Mouse (Mus musculus) heart, postnatal 36 days (tissue): ENCODE measurements around the gene Kcnj8. TPM values are rescaled to one million over a fixed set of nuclear protein-coding genes. Genes with fewer than 3 reads are reported as not detected.
"Not testable (repeated sequence)": the region's sequence is repeated elsewhere in the genome, so short reads cannot be mapped to it uniquely, and the experiment has no call there.

ENCODE experiments used
- DNase-seq, 2 experiments: peaks; one replicate each; pipeline ENCODE4 v3.0.0; 2021 to 2022
- intact Hi-C: fragments of 180-260 bp; cut with DNase I; formaldehyde crosslinking; loops from one replicate; pipeline ENCODE4 v1.15.1; 2025
- total RNA-seq, 2 experiments: library from RNA; stranded (reverse); gene quantifications; 2 replicates each; pipeline ENCODE4 v1.2.3; 2021

The Kcnj8 gene
- total RNA-seq, 2 experiments from 2014 or later = 28.3 to 31.3 TPM

- intact Hi-C loops = no loop called here
- peak in 1 of 2 experiments; percentile 24 for DNase-seq
These were observed 19.9 kb downstream of the Kcnj8 start for GRCm38 (mm10) chr6:142551482-142551881.

- DNase-seq = no peak
- intact Hi-C loops = no loop called here
These were observed 20.5 kb downstream of the Kcnj8 start for GRCm38 (mm10) chr6:142550871-142551270.

GRCm38 (mm10) chr6:142548377-142548776 lies 23.0 kb downstream of the Kcnj8 start:
- intact Hi-C loops = no loop called here
- no peak for DNase-seq

- intact Hi-C loops = no loop called here
- no peak for DNase-seq
These were observed 26.3 kb downstream of the Kcnj8 start for GRCm38 (mm10) chr6:142545132-142545531.

GRCm38 (mm10) chr6:142543648-142544047 lies 27.8 kb downstream of the Kcnj8 start:
- DNase-seq = no peak
- intact Hi-C loops = no loop called here

- no peak for DNase-seq
- intact Hi-C loops = no loop called here
These were observed 28.6 kb downstream of the Kcnj8 start for GRCm38 (mm10) chr6:142542800-142543175.

- no peak for DNase-seq
- intact Hi-C loops = no loop called here
These were observed 29.2 kb downstream of the Kcnj8 start for GRCm38 (mm10) chr6:142542082-142542799.

- DNase-seq = no peak
- intact Hi-C loops = no loop called here
These were observed 30.8 kb downstream of the Kcnj8 start for GRCm38 (mm10) chr6:142540561-142541160.

GRCm38 (mm10) chr6:142540131-142540530 lies 31.3 kb downstream of the Kcnj8 start:
- intact Hi-C loops = no loop called here
- DNase-seq = no peak

- DNase-seq = peak; percentile 49 to 52
- intact Hi-C loops = no loop called here
These were observed 32.9 kb downstream of the Kcnj8 start for GRCm38 (mm10) chr6:142538503-142538902.

- DNase-seq = no peak
- intact Hi-C loops = loop anchor here (5.0 kb wide), 1 partner anchor 34 kb away; no protein-coding TSS in a partner anchor
These were observed 38.0 kb downstream of the Kcnj8 start for GRCm38 (mm10) chr6:142533412-142533811.

- no peak for DNase-seq
- intact Hi-C loops = loop anchor here (5.0 kb wide), 1 partner anchor 35 kb away; no protein-coding TSS in a partner anchor
These were observed 38.7 kb downstream of the Kcnj8 start for GRCm38 (mm10) chr6:142532686-142533085.

- intact Hi-C loops = loop anchor here (5.0 kb wide), 1 partner anchor 35 kb away; no protein-coding TSS in a partner anchor
- no peak for DNase-seq
These were observed 39.3 kb downstream of the Kcnj8 start for GRCm38 (mm10) chr6:142532141-142532540.

- intact Hi-C loops = loop anchor here (5.0 kb wide), 1 partner anchor 37 kb away; no protein-coding TSS in a partner anchor
- no peak for DNase-seq
These were observed 41.0 kb downstream of the Kcnj8 start for GRCm38 (mm10) chr6:142530378-142530777.

GRCm38 (mm10) chr6:142529680-142530079 lies 41.7 kb downstream of the Kcnj8 start:
- DNase-seq = no peak
- intact Hi-C loops = loop anchor here (5.0 kb wide), 2 partner anchors 38 to 128 kb away; no protein-coding TSS in a partner anchor

- no peak for DNase-seq
- intact Hi-C loops = loop anchor here (5.0 kb wide), 1 partner anchor 129 kb away; no protein-coding TSS in a partner anchor
These were observed 43.4 kb downstream of the Kcnj8 start for GRCm38 (mm10) chr6:142527931-142528562.

GRCm38 (mm10) chr6:142524635-142525308 lies 46.6 kb downstream of the Kcnj8 start:
- DNase-seq = peak; percentile 76 to 78
- intact Hi-C loops = loop anchor here (1.0 to 5.0 kb wide), 2 partner anchors 133 to 211 kb away; no protein-coding TSS in a partner anchor

- intact Hi-C loops = no loop called here
- DNase-seq = peak; percentile 38 to 51
These were observed 49.8 kb downstream of the Kcnj8 start for GRCm38 (mm10) chr6:142521591-142522110.

- DNase-seq = no peak
- intact Hi-C loops = loop anchor here (2.0 to 5.0 kb wide), 3 partner anchors 42 to 172 kb away; partner anchors contain the start of gene Pyroxd1
These were observed 52.3 kb downstream of the Kcnj8 start for GRCm38 (mm10) chr6:142519110-142519509.

GRCm38 (mm10) chr6:142515379-142515778 lies 56.0 kb downstream of the Kcnj8 start:
- DNase-seq = not testable (repeated sequence)
- intact Hi-C loops = loop anchor here (5.0 kb wide), 1 partner anchor 168 kb away; the partner anchor contains the start of gene Pyroxd1
